Mouse (Mus musculus) liver (tissue): ENCODE measurements at regions not wholly inside any gene's neighbourhood (a gene's known extent, or its start where the extent isn't known, plus 50 kb on each side); places are given as distances from the start of the nearest gene placed in this dataset.

Experiments
- DNase-seq: peaks from one replicate; pipeline ENCODE4 v3.0.0-alpha.2; 2020; ENCODE audit warnings: mixed read lengths

DNA sequence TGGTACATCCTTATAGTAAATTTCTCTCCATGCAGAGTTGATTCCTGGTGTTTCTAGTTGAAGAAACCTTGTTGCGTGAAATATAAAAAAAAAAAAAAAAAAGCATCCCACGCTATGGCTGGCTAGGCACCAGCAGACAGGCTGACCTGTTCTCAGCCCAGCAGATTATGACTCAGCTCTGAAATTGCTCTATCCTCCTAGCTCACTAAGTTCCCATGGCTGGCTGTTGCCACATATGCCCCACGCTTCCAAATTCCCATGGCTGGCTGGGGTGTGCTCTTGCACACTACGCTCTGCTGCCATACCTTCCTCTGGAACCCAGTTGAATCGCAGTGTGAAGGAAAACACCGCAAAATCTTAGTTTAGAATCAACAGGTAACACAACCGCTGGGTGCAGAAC is 270.1 kb downstream of the Mid1ip1 start:
- no peak for DNase-seq

DNA sequence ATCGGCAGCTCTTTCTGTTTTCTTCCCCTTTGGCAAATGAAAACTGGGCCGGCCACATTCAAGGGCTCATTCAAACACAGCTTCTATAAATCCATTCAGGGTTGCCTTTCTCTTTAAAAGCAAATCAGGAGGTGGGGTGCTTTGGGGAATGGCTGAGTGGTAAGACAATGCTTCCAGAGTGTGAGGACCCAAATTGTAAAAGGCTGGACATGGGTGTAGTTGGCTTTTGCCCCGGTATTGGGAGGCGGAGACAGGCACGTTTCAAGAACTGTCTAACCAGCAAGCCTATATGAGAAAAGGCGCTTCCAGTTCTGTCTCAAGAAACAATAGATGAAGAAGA is 277.0 kb downstream of the Mid1ip1 start:
- no peak for DNase-seq

DNA sequence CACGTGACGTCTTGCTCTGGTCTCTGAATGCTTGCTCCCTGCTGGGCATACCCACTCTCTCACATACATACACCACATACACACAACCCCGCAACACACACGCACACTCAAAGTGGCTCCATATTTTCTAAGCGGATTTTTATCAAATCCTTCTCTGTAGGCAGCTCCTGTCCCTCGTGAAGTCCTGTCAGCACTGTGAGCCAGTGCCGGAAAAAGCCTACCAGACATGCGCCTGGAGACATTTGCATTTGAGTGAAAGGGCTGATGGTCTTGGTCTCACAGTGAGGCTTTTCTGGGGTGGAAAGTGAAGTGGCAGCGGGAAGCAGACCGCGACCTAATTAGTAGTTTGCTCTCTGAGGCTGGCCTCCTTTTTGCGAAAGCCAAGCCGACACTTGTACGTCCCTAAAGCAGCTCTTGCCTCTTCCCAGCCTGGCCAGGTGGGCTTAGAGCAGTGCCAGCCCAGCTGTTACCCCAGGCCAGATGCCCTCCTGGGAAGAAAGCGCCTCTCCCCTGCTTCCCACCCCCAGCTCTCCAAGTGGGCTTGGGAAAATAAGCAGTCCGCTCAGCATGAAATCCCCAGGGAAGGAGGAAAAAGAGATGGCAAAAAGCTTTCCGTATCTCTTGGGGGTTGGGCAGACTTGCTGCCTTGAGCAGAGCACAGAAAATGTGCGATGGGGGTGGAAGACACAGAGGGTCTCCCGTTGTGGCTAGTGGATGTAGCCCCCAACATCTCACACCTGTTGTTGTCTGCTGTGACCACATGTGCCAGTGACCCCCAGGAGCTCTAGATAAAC is 277.6 kb downstream of the Mid1ip1 start:
- peak; percentile 3 for DNase-seq

DNA sequence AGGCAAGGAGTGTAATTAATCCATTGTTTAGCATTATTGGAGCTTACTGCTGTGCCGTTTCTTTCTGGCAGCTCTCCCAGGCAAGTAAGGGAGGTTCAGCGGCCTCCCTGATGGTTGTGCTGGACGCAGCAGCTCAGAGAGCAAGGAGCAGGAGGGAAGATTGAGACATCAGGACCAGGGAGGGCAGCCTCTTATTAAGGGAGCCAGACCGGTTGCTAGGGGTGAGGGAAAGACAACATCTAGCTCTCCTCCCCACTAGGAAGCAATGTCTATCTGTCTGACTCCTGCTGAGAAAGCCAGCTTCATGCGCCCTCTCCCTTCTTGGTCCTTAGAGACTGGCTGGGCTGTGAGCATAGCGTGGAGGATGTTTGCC is 278.2 kb downstream of the Mid1ip1 start:
- peak; percentile 3 for DNase-seq

DNA sequence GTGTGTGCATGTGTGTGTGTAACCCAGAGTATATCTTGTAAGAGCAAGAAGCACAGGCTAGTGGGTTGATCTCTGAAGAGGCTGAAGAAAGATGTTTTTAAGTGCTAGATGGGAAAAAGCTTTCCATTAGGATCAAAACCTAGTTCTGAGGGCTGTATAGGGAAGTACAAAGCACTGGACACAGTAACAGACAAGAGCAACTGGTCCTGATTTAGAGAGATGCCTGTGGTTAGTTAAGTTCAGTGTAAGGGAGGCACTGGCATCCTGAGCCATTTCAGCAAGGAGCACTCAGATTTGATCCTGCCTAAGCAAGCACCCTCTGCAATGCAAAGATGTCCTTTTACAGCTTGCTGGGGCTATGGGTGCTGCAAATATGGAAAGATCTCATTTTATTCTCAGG is 280.1 kb downstream of the Mid1ip1 start:
- no peak for DNase-seq

DNA sequence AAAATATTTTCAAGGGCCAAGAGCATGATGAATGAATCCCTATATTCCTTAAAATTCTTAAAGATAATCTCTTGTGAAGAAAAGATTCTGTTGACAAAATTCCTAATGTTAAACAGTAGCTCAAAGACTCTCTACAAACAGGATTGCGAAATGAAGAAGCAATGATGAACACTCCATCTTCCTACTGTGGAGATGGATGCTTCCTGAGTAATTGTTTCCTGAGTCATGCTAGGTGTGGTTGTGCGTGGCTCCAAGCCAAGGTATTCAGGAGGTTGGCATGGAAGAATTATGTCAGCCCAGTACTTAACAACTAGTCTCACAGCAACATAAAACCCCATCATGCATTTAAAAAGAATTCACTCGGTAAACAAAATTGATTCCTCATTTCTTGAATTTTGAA is 286.4 kb downstream of the Mid1ip1 start:
- no peak for DNase-seq

DNA sequence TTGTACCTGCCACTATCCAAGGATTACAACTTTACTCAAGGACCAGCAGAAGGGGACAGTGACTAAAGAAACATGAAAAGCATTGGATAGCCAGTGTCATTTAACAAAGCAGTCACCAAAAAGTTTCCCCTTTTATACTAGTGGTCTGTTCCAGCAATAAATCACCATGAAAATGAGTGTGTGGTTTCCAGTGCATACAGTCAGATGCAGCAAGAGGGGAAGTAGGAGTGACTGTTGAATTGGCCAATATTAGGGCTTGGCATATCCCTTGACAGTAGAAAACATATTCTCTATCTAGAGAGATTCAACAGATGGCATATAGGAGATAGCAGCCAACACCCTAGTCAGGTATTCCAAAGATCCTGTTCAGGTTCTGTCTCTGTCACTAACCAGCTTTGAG is 259.8 kb upstream of the H2al1a start:
- no peak for DNase-seq

DNA sequence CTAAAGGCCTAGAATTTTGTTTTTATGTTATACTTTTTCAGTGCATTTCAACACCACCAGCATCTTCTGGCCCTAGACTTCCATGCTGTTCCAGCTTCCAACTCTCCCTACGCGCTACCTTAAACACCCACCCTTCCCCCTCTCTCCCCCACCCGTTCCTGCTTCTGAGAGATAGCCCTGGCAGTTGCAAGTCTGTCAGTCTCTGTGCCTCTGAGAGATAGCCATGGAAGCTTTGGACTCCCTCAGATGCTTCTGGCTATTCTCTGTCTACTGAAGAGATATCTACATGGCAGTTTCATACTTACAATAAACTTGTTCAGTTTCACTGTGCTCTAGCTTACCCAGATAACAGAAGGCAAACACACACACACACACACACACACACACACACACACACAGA is 252.3 kb upstream of the H2al1a start:
- peak; percentile 17 for DNase-seq

DNA sequence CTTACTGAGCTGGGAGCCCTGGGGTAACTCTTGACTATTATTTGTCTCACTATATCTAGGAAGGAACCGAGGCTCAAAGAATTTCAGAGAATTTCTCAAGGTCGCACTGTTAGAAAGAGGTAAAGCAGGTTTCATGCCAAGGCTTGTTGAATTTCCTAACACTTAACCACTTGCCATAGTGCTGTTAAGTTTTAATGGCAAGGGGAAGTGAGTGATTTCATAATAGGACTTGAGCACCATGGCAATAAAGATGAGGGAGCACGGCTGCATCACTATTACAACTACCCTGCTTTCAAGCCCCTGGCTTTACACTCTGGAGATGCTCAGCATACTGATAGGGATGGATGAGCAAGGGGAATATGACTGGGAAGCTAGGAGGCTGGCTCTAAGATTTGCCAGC is 216.9 kb upstream of the H2al1a start:
- DNase-seq = no peak

DNA sequence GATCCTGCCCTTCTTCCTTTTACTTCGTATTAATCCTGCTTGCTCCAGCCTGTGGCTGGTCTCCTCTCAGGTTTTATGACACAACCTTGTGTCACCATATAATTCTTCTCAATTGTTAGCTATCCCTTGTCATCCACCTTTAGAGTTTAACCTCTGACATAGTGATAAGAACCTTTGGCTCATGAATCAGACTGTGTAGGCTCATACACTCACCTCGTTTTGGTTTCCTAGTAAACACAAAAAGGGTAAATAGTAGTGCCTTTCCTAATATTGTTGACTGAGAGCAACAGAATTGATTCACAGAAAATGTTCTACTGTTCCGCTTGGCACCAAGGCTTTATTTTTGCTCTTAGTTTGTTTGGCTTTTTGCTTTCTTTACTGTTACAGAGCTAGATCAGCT is 216.2 kb upstream of the H2al1a start:
- DNase-seq = no peak

DNA sequence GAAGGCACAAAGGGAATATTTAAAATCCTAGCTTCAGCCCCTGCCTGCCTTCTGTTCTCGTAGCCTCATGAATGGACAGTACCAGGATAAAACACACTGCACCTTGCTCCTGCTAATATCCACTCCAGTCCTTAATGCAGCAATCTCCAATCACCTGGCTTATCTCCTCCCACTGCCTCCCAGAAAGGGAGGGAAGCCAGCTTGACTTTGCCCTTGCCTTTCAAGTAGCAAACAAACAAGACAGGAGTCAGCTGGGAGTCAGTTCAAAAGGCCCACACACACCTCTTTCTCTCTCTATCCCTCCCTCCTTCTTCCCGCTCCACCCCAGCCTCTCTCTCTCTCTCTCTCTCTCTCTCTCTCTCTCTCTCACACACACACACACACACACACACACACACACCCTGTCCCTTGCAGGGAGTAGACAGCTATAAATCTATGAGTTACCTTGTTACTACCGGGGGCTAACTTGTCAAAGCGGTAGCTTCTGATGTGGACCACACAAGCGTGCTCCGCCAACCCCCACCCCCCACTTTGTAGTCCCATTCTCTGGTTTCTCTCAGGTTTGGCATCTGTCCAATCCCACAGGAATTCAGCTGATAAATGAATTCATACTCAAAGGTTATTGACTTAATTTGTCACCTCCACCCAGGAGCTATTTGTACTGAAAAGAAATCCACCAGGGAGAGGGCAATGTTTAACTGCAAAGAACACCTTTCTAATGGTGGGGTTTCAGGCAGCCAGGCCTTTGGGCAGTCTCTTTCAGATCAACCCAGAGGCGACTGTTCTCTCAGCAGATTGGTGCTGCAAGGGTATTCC is 212.6 kb upstream of the H2al1a start:
- DNase-seq = no peak

DNA sequence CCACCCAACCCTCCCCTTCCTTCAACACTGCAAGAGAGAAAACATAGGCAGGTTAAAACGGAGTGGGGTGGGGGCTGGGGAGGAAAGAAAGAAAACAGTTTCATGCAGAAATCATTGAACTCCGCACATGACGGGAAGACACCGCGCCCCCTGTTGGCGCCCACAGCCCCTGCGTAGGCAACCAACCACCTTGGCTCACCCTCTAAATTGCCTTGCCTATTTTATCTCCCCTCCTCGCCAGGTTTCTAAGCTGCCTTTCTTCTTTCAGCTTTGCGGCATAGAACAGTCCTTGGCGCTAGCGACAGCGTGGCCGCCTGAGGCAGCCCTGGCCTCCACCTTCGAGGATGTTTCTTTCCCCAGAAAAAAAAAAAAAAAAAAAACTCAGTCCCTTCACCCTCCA is 211.1 kb upstream of the H2al1a start:
- DNase-seq = peak; percentile 46

DNA sequence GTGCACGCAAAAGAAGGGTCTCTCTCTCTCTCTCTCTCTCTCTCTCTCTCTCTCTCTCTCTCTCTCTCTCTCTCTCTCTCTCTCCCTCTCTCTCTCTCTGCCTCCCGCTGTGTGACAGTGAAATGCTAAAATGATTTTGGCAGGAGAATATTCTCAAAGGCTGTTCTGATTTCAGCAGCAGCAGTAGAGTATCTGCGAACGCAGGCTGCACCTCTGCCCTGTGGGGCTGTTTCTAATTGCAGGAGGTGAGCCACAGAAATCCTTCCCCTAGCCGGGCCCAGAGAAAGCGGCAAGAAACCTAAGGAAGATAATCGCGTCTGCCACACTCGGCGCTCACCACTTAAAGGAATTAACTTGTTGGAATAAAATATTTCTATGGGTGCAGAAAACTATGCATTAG is 210.6 kb upstream of the H2al1a start:
- DNase-seq = no peak

DNA sequence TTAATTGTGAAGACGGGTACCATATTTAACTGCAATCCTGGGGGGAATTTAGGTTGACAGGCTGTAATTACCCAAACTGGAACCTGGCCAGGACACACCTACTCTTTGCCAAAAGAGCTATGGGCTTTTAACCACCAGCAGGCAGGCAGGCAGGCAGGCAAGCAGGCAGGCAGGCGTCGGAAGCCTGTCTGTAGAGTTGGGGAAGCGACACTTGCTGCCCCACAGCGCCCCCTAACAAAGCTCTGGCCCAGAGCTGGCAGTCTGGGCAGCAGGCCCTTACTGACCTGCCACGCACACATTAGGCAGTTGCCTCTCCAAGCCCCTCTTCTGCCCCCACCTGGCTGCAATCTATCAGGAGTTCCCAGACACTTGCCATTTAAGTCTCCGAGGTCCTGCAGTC is 208.6 kb upstream of the H2al1a start:
- DNase-seq = peak; percentile 58

DNA sequence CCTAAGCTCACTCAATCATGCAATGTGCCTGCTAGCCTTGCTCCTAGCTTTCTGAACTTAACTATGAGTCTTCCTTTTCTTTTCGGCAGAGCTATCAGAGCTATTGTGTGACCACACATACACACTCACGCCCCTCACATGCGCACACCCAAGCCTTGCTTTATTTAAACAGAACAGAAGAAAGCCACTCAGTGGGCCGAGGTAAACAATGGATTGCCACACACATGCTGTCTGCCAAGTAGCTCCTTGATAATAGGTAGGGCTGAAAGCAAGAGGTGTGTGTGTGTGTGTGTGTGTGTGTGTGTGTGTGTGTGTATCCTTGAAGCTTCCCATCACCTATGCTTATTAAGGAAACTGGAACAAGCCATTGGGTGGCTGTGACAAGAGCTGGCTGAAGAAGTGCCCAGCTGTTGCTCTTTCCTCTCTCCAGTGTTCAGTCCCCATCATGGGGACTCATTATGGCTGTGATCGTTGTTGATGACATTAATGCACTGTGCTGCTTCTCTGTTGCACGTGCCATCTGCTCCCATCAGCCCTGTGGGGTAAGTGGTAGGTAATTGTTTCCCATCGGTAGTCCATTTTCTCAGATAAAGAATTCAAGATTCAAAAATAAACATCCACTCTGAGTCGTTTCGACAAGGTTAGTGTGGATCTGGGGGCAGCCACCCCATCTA is 201.3 kb upstream of the H2al1a start:
- no peak for DNase-seq

DNA sequence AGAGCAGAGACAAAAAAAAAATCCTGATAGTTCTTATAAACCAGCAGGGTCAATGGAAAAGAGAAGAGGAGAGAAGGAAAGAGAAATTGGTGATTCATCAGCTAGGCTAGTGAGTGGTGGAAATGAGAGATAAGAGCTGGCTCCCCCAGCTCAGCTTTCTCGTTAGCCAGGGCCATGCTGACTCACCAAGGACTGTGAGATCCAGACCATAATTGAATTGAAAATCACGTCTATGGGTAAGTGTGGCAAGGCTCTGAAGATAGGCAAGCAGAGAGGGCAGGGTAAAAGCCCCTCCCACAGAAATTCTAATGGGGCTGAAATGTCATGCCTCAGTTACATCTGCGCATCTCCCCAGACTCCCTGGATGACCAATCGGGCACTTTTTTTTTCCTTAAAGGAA is 200.7 kb upstream of the H2al1a start:
- no peak for DNase-seq

DNA sequence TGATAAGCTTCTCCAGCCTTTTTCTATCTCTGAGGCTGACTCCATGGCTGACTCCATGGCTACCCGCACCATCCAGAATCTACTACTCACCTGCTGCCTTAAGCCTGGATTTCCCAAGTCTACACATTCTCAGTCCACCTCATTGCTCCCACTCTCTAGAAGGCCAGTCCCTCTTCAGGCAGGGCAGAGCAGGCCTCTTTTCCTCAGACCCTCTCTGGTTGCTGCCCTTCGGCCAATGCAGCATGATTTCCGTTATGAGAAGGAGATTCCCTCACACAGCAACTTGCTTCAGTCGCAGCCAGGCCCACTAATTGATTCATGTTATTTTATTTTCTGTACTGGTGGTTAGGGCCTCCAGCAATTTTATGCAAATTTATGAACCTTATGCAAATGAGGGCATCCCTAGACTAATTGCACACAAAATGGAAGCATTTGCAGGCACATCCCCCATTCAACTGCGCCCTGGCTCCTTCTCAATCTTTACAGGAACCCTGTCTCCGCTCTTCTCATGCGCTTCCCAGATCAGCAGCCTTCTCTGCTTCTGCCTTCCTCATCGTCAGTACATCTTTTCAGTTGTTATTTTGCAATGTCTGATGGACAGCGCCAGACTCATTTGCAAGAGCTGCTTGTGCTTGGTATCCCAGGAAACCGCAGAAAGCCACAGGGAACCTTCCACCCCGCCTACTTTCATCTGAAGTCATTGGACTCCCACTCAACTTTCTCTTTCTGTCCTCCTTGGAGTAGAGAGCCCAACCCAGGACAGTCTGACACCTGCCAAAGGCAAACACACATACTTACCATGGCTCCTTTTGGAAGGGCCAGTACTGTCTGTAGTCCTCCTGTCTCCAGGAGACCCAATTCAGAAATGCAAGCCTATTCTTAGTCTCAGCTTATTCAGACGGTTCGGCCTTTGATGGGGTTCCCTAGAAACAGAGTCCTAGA is 199.6 kb upstream of the H2al1a start:
- no peak for DNase-seq

DNA sequence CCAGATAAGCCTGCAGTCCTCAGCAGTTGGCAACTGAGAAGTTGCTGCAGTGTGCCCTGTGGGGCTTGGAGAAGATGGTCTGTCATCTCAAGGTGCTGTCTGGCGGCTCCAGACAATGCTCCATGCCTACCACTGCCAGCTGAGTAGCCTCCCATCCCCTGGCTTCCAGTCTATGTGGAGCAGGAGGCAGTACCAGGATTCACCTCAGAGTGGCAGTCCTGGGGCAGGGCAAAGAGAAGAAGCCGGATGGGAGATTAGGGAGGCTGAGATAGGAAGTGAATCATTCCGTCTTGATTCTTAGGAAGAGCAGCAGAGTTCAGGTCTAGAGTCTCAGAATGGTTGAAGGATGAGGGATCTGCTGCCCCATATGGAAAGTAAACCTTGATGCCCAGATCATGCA is 198.1 kb upstream of the H2al1a start:
- no peak for DNase-seq

DNA sequence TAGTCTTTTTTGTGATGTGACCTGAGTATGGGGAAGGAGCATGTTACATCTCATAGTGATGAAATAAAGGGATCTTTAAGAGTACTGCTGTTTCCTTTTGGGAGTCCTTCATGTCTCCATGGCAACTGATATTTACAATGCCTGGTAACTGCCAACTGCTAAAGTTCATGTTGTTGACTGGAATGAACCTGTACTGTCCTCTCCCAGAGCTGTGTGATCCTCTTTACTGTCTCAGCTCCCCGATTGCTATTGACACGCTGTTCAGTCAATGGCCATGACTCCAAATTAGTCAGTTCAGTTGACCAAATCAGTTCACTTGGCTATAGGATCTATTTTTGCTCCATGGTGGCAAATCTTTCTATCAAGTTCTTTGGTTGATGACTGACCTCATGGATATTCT is 167.8 kb upstream of the H2al1a start:
- DNase-seq = no peak

DNA sequence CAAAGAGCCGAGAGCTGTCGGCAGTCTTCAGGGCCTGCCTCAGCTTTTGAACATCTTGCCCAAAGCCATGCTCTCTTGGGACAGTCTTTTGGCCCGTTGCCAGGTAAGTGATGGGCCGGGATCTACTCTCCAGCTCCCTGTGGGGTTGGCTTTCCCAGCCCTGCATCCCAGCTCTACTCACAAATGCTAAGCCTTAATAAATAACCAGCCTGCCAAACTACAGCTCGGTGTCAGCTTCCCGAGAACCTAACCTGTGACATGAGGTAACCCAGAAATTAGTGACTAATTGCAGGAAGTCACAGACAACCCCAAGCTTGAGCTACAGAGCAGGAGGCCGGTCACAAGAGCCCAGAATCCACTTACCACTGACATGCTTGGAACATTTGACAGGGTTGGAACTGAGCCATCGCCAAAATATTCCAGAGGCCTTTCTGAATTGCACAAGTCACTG is 159.1 kb upstream of the H2al1a start:
- DNase-seq = peak; percentile 22

DNA sequence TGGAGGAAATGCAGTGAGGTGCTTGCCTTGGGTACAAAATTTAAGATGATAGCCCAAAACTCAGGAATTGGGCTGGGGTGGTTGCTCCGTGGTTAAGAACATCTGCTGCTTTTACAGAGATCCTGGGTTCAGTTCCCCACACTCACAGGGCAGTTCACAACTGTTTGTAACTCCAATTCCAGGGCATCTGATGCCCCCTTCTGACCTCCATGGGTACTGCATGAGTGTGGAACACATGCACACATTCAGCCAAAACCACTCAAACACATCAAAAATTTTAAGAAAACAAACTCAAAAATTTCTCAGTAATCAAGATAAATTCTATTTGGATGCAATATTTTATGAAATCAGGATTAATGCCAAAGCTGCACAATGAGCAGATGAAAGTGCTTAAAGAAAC is 157.8 kb upstream of the H2al1a start:
- no peak for DNase-seq

DNA sequence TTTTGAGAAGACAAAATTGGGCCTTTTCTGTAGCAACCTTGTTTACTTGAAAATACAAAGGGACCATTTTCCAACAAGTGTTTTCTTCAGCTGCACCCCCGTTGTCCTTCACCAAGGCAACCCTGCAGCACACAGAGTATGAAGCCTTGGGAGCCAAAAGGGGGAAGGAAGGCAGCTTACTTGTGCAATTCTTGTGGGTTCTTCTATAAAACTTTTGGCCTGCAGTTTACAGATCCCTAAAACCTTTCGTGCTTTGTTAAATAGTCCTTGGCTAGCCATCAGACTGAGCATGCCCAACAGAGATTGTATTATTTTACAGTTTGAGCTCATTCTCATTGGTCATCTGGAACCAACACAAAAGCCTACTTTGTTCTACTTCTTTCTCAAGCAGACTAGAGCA is 140.6 kb upstream of the H2al1a start:
- no peak for DNase-seq

DNA sequence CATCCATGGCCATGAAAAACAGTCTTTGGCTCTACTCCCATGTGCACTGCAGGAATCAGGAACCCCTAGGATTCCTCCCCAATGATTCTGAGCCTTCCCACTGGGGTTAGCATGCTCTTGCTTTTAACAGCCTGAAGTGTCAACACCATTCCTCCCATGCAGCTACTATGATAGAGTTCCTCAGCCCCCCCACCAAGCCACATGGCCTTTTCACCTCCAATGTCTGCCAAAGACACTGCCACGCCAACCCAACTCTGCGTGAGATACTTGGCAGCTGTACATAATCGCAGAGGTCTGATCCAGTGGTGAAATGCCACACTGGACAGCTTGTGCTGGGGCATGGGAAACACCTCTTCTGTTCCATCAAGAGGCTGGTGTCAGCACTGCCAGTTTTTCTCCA is 128.6 kb upstream of the H2al1a start:
- DNase-seq = no peak
